Mouse (Mus musculus) lung, postnatal 0 days (tissue): ENCODE results near the gene Alyref2. TPM values are rescaled to one million over a fixed set of nuclear protein-coding genes. Genes with fewer than 3 reads are reported as not detected.

Source experiments
- ATAC-seq: fragments of 200-750 bp; cut with Nextera tagmentation; 2 replicates; pipeline ENCODE4 v1.8.0; 2017; ENCODE audit warnings: moderate library complexity
- DNase-seq: peaks from one replicate; pipeline ENCODE4 v3.0.0-alpha.2; 2016; ENCODE audit warnings: low spot score
- H3K27ac ChIP-seq: fragments of 300-500 bp; sonication (generic); 2 replicates; pipeline ENCODE4 v1.5.1; 2014; ENCODE audit warnings: antibody characterized with exemption, mild to moderate bottlenecking, low read length, mixed read lengths
- H3K27me3 ChIP-seq: fragments of 300-500 bp; sonication (generic); replicated peaks from 2 replicates; pipeline ENCODE4 v1.6.1; 2014; ENCODE audit warnings: low read length, mixed read lengths; ENCODE audit not compliant: insufficient read depth
- H3K36me3 ChIP-seq: fragments of 300-500 bp; sonication (generic); 2 replicates; pipeline ENCODE4 v1.6.1; 2014; ENCODE audit warnings: low read length, mixed read lengths; ENCODE audit not compliant: insufficient read depth
- H3K4me1 ChIP-seq: fragments of 300-500 bp; sonication (generic); 2 replicates; pipeline ENCODE4 v1.6.1; 2014; ENCODE audit warnings: antibody characterized with exemption, low read depth, low read length, mixed read lengths; ENCODE audit not compliant: insufficient read depth
- H3K4me2 ChIP-seq: fragments of 300-500 bp; sonication (generic); replicated peaks from 2 replicates; pipeline ENCODE4 v1.6.1; 2014; ENCODE audit warnings: low read depth, mild to moderate bottlenecking, low read length, moderate library complexity, mixed read lengths
- H3K4me3 ChIP-seq: fragments of 300-500 bp; sonication (generic); 2 replicates; pipeline ENCODE4 v1.5.1; 2014; ENCODE audit warnings: low read depth, low read length
- H3K9ac ChIP-seq: fragments of 300-500 bp; sonication (generic); replicated peaks from 2 replicates; pipeline ENCODE4 v1.6.1; 2014; ENCODE audit warnings: low read depth, mild to moderate bottlenecking
- H3K9me3 ChIP-seq: fragments of 300-500 bp; sonication (generic); 2 replicates; pipeline ENCODE4 v1.6.1; 2016; ENCODE audit warnings: low read length, mixed read lengths
- CTCF ChIP-seq: IDR thresholded peaks from 2 replicates; pipeline ENCODE4 v1.5.1; 2016; ENCODE audit warnings: antibody characterized with exemption, mild to moderate bottlenecking
- EP300 ChIP-seq: IDR thresholded peaks from 2 replicates; pipeline ENCODE4 v1.6.1; 2016; ENCODE audit warnings: antibody characterized with exemption, mild to moderate bottlenecking, control low read depth
- WGBS: fragments of 180-500 bp; shearing (Covaris S2); extraction: QIAGEN DNeasy Blood & Tissue Kit; methylation state at CpG from one replicate; pipeline ENCODE4 v1.1.7; 2014; 5-methylcytosine and 5-hydroxymethylcytosine counted together
- polyA plus RNA-seq: library from polyadenylated mRNA; unstranded; fragments of >200 nt; fragmentation: Nextera tagmentation; extraction: Ambion mirVana; gene quantifications from 2 replicates; pipeline ENCODE4 v1.2.1, GENCODE M21; 2015

Gene Alyref2
- polyA plus RNA-seq, 1 experiment from 2014 or later, result 14.8 TPM

- Histone ChIP-seq H3K27me3 (no peaks in the 10 kb centered on the region), H3K9me3 (no peaks in the 10 kb centered on the region), H3K4me2 (peak overlapping the region; percentile 81; the same call in 1 of the 2 replicates), H3K4me1 (no peaks in the 10 kb centered on the region), H3K36me3 (no peaks in the 10 kb centered on the region), H3K27ac (no peak overlapping the region), H3K9ac (no peak overlapping the region), H3K4me3 (no peak overlapping the region)
- ATAC-seq (no peak), DNase-seq (no peak)
- TF ChIP-seq CTCF, result no peak
- TF ChIP-seq EP300, result no peak
- 81% methylated on average over 4 of the region's 4 CpGs for WGBS
These were observed 1.3 kb downstream of the Alyref2 start for GRCm38 (mm10) chr1:171504586-171504985.

DNA sequence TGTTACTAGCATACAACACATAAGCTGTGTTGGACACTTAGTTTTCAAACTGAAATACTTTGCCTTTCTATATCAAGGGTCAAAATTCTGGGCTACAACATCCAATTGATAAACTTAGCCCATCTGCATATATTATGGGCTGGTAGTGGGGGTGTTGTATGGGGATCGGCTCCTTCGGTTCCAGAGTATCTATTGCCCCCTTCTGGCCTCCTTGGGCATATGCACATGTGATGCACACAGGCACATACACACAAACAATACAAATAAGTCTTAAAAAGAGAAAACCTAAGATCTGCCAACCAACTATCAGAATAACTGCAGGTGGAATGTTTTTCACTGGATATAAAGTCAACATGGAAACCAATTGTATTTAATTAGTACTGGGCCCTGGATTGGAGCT lies 10.0 kb downstream of the Alyref2 start:
- H3K4me1 ChIP-seq, result no peaks in the 10 kb centered on the region
- WGBS, result 84% methylated on average over 2 of the region's 2 CpGs
- no peak overlapping the region for H3K27ac ChIP-seq
- H3K27me3 ChIP-seq, result no peaks in the 10 kb centered on the region
- H3K36me3 ChIP-seq, result no peaks in the 10 kb centered on the region
- no peak overlapping the region for H3K9ac ChIP-seq
- no peak for ATAC-seq
- TF ChIP-seq EP300 (no peak), CTCF (peak; percentile 32)
- no peak for DNase-seq
- H3K9me3 ChIP-seq, result no peaks in the 10 kb centered on the region
- H3K4me3 ChIP-seq, result no peak overlapping the region
- H3K4me2 ChIP-seq, result no peak overlapping the region

- TF ChIP-seq CTCF (no peak), EP300 (no peak)
- H3K36me3 ChIP-seq, result no peaks in the 10 kb centered on the region
- H3K27me3 ChIP-seq, result no peaks in the 10 kb centered on the region
- WGBS, result 62% methylated on average over 1 of the region's 1 CpGs
- no peak for ATAC-seq
- H3K4me1 ChIP-seq, result no peaks in the 10 kb centered on the region
- H3K9me3 ChIP-seq, result no peaks in the 10 kb centered on the region
- no peak overlapping the region for H3K27ac ChIP-seq
- no peak for DNase-seq
- H3K4me2 ChIP-seq, result no peak overlapping the region
- no peak overlapping the region for H3K9ac ChIP-seq
- no peak overlapping the region for H3K4me3 ChIP-seq
These were observed 10.5 kb downstream of the Alyref2 start for GRCm38 (mm10) chr1:171513760-171514159.

DNA sequence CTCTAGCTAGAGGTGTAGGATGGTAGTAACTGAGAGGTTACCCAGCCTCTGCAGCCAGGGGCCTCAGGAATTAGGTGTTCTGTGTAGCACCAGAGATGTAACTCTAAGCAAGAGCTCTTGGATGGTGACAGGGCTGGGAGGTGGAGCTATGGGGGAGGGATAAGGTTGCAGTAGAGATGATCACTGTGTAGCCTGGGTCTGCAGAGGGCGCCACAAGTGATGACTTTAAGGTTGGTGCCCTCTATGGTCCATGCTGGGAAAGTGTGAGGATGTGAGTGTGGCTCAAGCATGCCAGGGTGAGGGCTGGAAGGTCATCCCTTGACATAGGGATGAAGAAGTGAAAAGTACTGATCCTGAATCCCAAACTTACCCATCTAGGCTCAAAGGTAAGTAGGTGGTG lies 11.8 kb downstream of the Alyref2 start:
- H3K4me2 ChIP-seq, result no peak overlapping the region
- no peak for TF ChIP-seq EP300
- TF ChIP-seq CTCF, result peak; percentile 40; the same call in 1 of the 2 replicates
- H3K4me1 ChIP-seq, result no peaks in the 10 kb centered on the region
- no peaks in the 10 kb centered on the region for H3K36me3 ChIP-seq
- WGBS, result 10% methylated on average over 1 of the region's 1 CpGs
- H3K9ac ChIP-seq, result no peak overlapping the region
- ATAC-seq (no peak; the same call in 1 of the 2 replicates), DNase-seq (no peak)
- no peaks in the 10 kb centered on the region for H3K9me3 ChIP-seq
- H3K27ac ChIP-seq, result no peak overlapping the region
- H3K27me3 ChIP-seq, result no peaks in the 10 kb centered on the region
- H3K4me3 ChIP-seq, result no peak overlapping the region

- no peak overlapping the region for H3K4me2 ChIP-seq
- H3K36me3 ChIP-seq, result no peaks in the 10 kb centered on the region
- H3K4me1 ChIP-seq, result no peaks in the 10 kb centered on the region
- DNase-seq, result peak; percentile 34
- WGBS, result 63% methylated on average over 4 of the region's 4 CpGs
- TF ChIP-seq EP300 (no peak), CTCF (no peak)
- no peak overlapping the region for H3K27ac ChIP-seq
- no peak overlapping the region for H3K9ac ChIP-seq
- no peaks in the 10 kb centered on the region for H3K9me3 ChIP-seq
- no peaks in the 10 kb centered on the region for H3K27me3 ChIP-seq
- no peak overlapping the region for H3K4me3 ChIP-seq
- ATAC-seq, result peak; percentile 65; the same call in 1 of the 2 replicates
These were observed 12.3 kb downstream of the Alyref2 start for GRCm38 (mm10) chr1:171515557-171515956.

DNA sequence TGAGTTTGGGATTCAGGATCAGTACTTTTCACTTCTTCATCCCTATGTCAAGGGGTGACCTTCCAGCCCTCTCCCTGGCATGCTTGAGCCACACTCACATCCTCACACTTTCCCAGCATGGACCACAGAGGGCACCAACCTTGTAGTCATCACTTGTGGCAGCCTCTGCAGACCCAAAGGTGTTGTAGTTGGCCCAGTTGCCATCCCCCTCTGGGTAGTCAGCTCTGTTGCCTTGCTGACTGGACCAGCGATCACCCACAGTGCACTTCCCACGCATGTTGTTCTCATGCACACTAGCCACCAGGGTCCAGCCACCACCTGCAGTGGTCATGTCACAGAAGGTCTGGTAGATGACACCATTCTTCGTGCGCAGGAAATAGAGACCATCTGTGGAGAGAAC lies 28.1 kb downstream of the Alyref2 start:
- DNase-seq (no peak), ATAC-seq (no peak)
- H3K4me1 ChIP-seq, result no peaks in the 10 kb centered on the region
- TF ChIP-seq CTCF, result no peak
- TF ChIP-seq EP300, result no peak
- 86% methylated on average over 4 of the region's 4 CpGs for WGBS
- no peak overlapping the region for H3K4me2 ChIP-seq
- no peak overlapping the region for H3K4me3 ChIP-seq
- no peak overlapping the region for H3K9ac ChIP-seq
- H3K36me3 ChIP-seq, result no peaks in the 10 kb centered on the region
- no peaks in the 10 kb centered on the region for H3K9me3 ChIP-seq
- no peaks in the 10 kb centered on the region for H3K27me3 ChIP-seq
- no peak overlapping the region for H3K27ac ChIP-seq

GRCm38 (mm10) chr1:171532830-171533229 lies 29.6 kb downstream of the Alyref2 start:
- no peak overlapping the region for H3K9ac ChIP-seq

More at GRCm38 (mm10) chr1:171532830-171533229, 29.6 kb downstream of the Alyref2 start:
- Histone ChIP-seq H3K4me1 (no peaks in the 10 kb centered on the region), H3K27ac (no peak overlapping the region), H3K27me3 (no peaks in the 10 kb centered on the region), H3K4me3 (no peak overlapping the region), H3K9me3 (no peaks in the 10 kb centered on the region), H3K36me3 (no peaks in the 10 kb centered on the region), H3K4me2 (no peak overlapping the region)
- no peak for ATAC-seq
- TF ChIP-seq EP300, result no peak
- peak; percentile 25 for TF ChIP-seq CTCF
- no peak for DNase-seq
- 58% methylated on average over 2 of the region's 2 CpGs for WGBS
